Mouse (Mus musculus) brain, embryonic 14.5 days (tissue): ENCODE results near the gene Tle1. TPM values are rescaled to one million over a fixed set of nuclear protein-coding genes. Genes with fewer than 3 reads are reported as not detected.

Experiments
- DNase-seq: peaks from one replicate; pipeline ENCODE4 v3.0.0-alpha.2; 2011; ENCODE audit warnings: low read depth
- CTCF ChIP-seq: fragments of 200-500 bp; IDR thresholded peaks from 2 replicates; pipeline ENCODE4 v1.5.1; 2012; ENCODE audit warnings: inconsistent platforms, mild to moderate bottlenecking, moderate library complexity, borderline replicate concordance; ENCODE audit not compliant: insufficient read depth, insufficient read length; ENCODE audit errors: extremely low read depth
- POLR2A ChIP-seq: fragments of 200-500 bp; IDR thresholded peaks from 2 replicates; pipeline ENCODE4 v1.6.1; 2012; ENCODE audit warnings: mild to moderate bottlenecking, inconsistent platforms, borderline replicate concordance; ENCODE audit not compliant: poor library complexity, insufficient read depth, insufficient read length, severe bottlenecking; ENCODE audit errors: extremely low read depth
- polyA plus RNA-seq: library from polyadenylated mRNA; depleted of rRNA; stranded (reverse); fragments of >200 nt; gene quantifications from 2 replicates; pipeline ENCODE4 v1.2.3, GENCODE M21; 2012

Tle1 gene
- polyA plus RNA-seq, 1 experiment, result 115 TPM

- peak; percentile 56 for DNase-seq
- TF ChIP-seq CTCF (no peak), POLR2A (no peak)
These were observed 56.2 kb downstream of the Tle1 start for GRCm38 (mm10) chr4:72144541-72144940.

- TF ChIP-seq POLR2A (no peak), CTCF (no peak)
These were observed 60.0 kb downstream of the Tle1 start for GRCm38 (mm10) chr4:72140706-72141105.

GRCm38 (mm10) chr4:72139475-72140120 is 61.1 kb downstream of the Tle1 start:
- DNase-seq, result peak; percentile 92
- TF ChIP-seq CTCF, result no peak
- TF ChIP-seq POLR2A, result no peak

More at GRCm38 (mm10) chr4:72140706-72141105, 60.0 kb downstream of the Tle1 start:
- no peak for DNase-seq

GRCm38 (mm10) chr4:72138264-72139080 is 62.2 kb downstream of the Tle1 start:
- no peak for DNase-seq
- TF ChIP-seq POLR2A, result no peak
- TF ChIP-seq CTCF, result no peak

GRCm38 (mm10) chr4:72132646-72133045 is 68.1 kb downstream of the Tle1 start:
- TF ChIP-seq CTCF (no peak), POLR2A (no peak)
- DNase-seq, result no peak

- DNase-seq, result peak; percentile 53
- no peak for TF ChIP-seq CTCF
- TF ChIP-seq POLR2A, result no peak
These were observed 73.1 kb downstream of the Tle1 start for GRCm38 (mm10) chr4:72127596-72127995.

- TF ChIP-seq POLR2A (no peak), CTCF (no peak)
- DNase-seq, result no peak
These were observed 75.9 kb downstream of the Tle1 start for GRCm38 (mm10) chr4:72124790-72125189.

- DNase-seq, result no peak
- TF ChIP-seq CTCF, result no peak
- no peak for TF ChIP-seq POLR2A
These were observed 77.9 kb downstream of the Tle1 start for GRCm38 (mm10) chr4:72122837-72123236.

GRCm38 (mm10) chr4:72122343-72122742 is 78.4 kb downstream of the Tle1 start:
- TF ChIP-seq POLR2A, result no peak
- no peak for TF ChIP-seq CTCF
- peak; percentile 25 for DNase-seq

GRCm38 (mm10) chr4:72120050-72120449 is 80.7 kb downstream of the Tle1 start:
- TF ChIP-seq POLR2A (no peak), CTCF (no peak)
- no peak for DNase-seq

GRCm38 (mm10) chr4:72105702-72106101 is 95.0 kb downstream of the Tle1 start:
- DNase-seq, result peak; percentile 82
- no peak for TF ChIP-seq POLR2A
- TF ChIP-seq CTCF, result no peak
